Mouse (Mus musculus) gastrocnemius, adult 2 months (tissue): ENCODE data around the gene Dbndd2. TPM values are rescaled to one million over a fixed set of nuclear protein-coding genes. Genes with fewer than 3 reads are reported as not detected.
A peak's percentile ranks its signal among the peaks of the same experiment; 100 is the strongest.

Experiments used
- DNase-seq: peaks from one replicate; pipeline ENCODE4 v3.0.0; 2022
- H3K27ac ChIP-seq: fragments of 200-600 bp; 2 replicates; pipeline ENCODE4 v1.8.1; 2022; ENCODE audit warnings: mild to moderate bottlenecking
- H3K4me3 ChIP-seq: fragments of 200-600 bp; 2 replicates; pipeline ENCODE4 v1.8.1; 2022; ENCODE audit warnings: mild to moderate bottlenecking, moderate library complexity
- CTCF ChIP-seq: fragments of 200-600 bp; IDR thresholded peaks from 2 replicates; pipeline ENCODE4 v1.8.1; 2022; ENCODE audit warnings: antibody characterized with exemption, mild to moderate bottlenecking, moderate library complexity
- intact Hi-C: fragments of 180-260 bp; cut with DNase I; formaldehyde crosslinking; loops from one replicate; pipeline ENCODE4 v1.15.1; 2025
- total RNA-seq, 2 experiments: library from RNA; stranded (reverse); gene quantifications; 2 replicates each; pipeline ENCODE4 v1.2.3; 2021

Gene Dbndd2
- total RNA-seq, 2 experiments from 2014 or later = 12.9 to 25.5 TPM

GRCm38 (mm10) chr2:164444701-164445100, 41.2 kb upstream of the Dbndd2 start:
- Histone ChIP-seq H3K27ac (no peak overlapping the region), H3K4me3 (no peak overlapping the region)
- intact Hi-C loops = no loop called here
- no peak for TF ChIP-seq CTCF
- no peak for DNase-seq

GRCm38 (mm10) chr2:164445399-164446085, 40.4 kb upstream of the Dbndd2 start:
- H3K4me3 ChIP-seq = no peak overlapping the region
- H3K27ac ChIP-seq = no peak overlapping the region
- DNase-seq = no peak
- intact Hi-C loops = no loop called here
- no peak for TF ChIP-seq CTCF

DNA sequence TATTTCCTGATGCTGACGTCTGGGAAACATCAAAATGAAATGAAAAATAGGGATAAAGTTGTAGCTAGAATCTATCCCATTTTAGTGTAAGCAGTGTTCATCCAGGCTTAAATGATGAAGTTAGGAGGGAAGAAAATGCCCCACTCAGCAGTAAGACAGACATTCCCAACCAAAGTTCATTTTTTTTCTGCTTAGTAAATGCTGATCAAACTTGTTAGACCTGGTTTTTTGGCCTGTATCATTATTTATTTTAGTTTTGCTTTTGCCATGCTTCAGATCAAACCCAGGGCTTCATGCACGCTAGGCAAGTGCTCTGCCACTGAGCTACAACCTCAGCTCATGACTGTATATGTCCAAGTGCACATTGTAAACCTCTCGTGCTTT, 39.8 kb upstream of the Dbndd2 start:
- Histone ChIP-seq H3K4me3 (no peak overlapping the region), H3K27ac (no peak overlapping the region)
- no peak for DNase-seq
- TF ChIP-seq CTCF = no peak
- intact Hi-C loops = no loop called here

DNA sequence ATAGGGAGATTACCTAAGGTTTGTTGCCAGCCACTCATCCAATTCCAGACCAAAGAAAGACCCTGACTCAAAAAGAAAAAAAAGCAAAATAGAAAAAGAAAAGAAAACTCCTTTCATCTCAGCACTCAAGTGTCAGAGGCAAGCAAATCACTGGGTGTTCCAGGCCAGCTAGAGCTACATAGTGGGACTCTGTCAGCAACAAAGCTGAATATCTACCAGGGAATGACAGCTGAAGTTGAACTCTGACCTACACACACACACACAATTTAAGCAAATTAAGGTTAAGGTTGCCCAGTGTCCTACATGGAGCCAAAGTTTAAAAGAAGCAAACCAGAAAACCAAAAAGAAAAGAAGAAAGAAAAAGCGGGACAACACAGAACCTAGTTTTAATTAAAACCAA, 37.8 kb upstream of the Dbndd2 start:
- H3K4me3 ChIP-seq = no peak overlapping the region
- no peak overlapping the region for H3K27ac ChIP-seq
- TF ChIP-seq CTCF = no peak
- intact Hi-C loops = no loop called here
- no peak for DNase-seq

DNA sequence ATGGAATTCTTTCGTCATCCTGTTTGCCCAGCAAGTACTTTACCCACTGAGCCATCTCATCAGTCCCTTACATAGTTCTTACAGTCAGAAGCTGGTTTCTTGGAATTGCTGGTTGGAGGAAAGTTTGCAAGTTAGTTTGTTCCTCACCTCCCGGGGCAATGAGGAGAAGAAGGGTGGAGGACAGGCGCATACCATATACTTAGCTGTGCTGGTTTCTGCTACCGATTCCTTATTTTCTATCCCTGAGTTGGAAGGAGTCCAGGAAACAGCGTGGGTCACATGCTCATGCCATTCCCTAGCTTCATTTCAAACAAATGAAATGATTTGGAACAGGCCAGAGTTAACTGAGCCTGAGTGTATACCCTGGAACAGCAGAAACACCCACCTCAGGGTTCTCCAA, 37.0 kb upstream of the Dbndd2 start:
- TF ChIP-seq CTCF = no peak
- H3K27ac ChIP-seq = no peak overlapping the region
- no peak overlapping the region for H3K4me3 ChIP-seq
- intact Hi-C loops = no loop called here
- no peak for DNase-seq

- no peak overlapping the region for H3K4me3 ChIP-seq
- no peak for TF ChIP-seq CTCF
- peak overlapping the region; percentile 16; the same call in 1 of the 2 replicates for H3K27ac ChIP-seq
- DNase-seq = no peak
- intact Hi-C loops = no loop called here
Measured at GRCm38 (mm10) chr2:164449341-164450042, 36.4 kb upstream of the Dbndd2 start.

DNA sequence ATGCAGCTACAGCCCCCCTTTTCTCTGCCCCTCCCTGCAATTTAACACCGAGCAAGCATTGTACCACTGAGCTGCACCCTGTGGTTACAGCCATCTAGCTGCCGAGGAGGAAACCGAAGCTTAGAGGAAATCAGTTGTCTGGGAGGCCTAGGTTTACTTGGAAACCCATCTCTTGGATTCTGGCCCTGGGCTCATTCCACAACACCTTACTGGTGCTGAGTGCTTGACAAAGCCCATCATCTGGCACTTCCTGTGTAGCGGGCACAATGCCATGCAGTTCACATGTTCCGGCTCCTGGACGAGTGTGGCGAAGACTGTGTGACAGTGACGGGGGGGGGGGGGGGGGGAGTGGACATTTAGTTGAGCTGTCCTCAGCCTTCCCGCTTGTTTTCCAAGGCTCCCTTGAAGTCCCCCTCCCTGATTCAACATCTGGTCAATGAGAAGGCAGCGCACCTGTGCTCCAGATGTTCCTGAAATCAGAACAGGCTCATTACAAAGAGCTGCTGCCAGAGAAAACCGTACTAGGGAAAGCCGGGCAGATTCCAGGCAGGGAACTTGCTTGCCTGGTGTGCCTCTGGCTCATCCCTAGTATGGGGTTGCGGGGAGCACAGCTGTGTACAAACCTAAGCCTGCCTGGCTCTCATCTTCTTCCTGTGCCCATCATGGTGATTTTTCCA, 33.8 kb upstream of the Dbndd2 start:
- no peak for TF ChIP-seq CTCF
- no peak overlapping the region for H3K4me3 ChIP-seq
- DNase-seq = peak; percentile 52
- no peak overlapping the region for H3K27ac ChIP-seq
- intact Hi-C loops = no loop called here

GRCm38 (mm10) chr2:164453047-164453757, 32.7 kb upstream of the Dbndd2 start:
- H3K27ac ChIP-seq = no peak overlapping the region
- DNase-seq = no peak
- no peak for TF ChIP-seq CTCF
- no peak overlapping the region for H3K4me3 ChIP-seq
- intact Hi-C loops = no loop called here

GRCm38 (mm10) chr2:164453887-164454500, 31.9 kb upstream of the Dbndd2 start:
- no peak for TF ChIP-seq CTCF
- Histone ChIP-seq H3K4me3 (no peak overlapping the region), H3K27ac (peak overlapping the region; percentile 85; the same call in 1 of the 2 replicates)
- intact Hi-C loops = loop anchor here (2.0 kb wide), 1 partner anchor 13 kb away; no protein-coding TSS in a partner anchor
- DNase-seq = no peak

DNA sequence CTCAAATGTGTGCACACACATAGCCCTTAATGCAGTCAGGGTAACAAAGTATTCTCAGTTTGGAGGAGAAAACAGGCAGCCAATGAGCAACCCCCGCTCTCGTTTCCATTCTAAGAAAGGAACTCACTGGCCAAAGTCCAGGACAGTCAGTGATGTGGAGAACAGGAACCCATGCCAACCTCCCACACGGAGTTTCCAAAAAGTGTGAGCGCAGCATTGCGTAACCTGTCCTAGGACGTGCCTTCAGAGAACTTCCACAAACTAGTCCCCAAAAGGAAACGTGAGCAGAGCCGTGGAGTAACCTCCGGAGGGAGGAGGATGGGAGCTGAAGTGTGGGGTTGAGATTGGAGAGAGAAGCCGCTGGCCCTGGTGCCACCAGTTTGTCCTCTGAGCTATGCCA, 31.1 kb upstream of the Dbndd2 start:
- H3K27ac ChIP-seq = peak overlapping the region; percentile 85
- TF ChIP-seq CTCF = no peak
- peak; percentile 85 for DNase-seq
- intact Hi-C loops = loop anchor here (2.0 kb wide), 1 partner anchor 14 kb away; no protein-coding TSS in a partner anchor
- peak overlapping the region; percentile 24; the same call in 1 of the 2 replicates for H3K4me3 ChIP-seq

DNA sequence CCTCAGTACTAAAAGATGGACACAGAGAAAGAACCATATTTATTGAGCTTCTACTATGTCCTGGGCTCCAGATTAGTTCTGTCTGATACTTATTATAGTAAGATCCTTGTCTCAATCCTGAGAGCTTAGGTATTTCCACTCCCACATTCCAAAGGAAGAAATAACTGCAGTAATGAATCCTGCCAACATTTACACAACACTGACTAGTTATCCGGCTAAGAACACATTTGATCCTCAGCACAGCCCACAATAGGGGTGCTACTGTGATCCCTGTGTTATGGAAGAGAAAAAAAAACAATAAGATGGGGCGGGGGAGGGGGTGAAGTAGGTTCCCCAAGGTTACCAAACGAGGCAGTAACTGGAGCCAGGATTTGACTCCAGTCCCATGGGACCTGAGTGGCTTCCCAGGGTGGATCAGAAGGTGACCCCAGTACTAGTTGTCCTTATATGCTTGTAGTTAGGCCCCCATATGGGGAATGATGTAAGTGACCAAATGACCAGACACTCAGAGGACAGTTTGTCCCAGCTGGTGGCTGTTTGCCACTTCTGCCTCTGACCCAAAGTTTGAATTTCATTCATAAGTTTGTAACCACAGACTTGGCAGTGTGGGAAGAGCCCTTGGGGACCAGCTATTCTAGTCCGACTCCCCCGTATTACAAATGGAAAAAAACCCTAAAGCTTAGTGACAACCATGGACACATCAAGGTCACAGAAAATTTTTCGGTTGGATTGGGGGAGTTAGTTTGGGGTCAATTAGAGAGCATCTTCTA, 30.3 kb upstream of the Dbndd2 start:
- peak overlapping the region; percentile 85 for H3K27ac ChIP-seq
- peak; percentile 75 for DNase-seq
- intact Hi-C loops = loop anchor here (2.0 kb wide), 1 partner anchor 15 kb away; no protein-coding TSS in a partner anchor
- TF ChIP-seq CTCF = no peak
- H3K4me3 ChIP-seq = no peak overlapping the region

GRCm38 (mm10) chr2:164456413-164456812, 29.5 kb upstream of the Dbndd2 start:
- intact Hi-C loops = no loop called here
- Histone ChIP-seq H3K4me3 (no peak overlapping the region; the same call in 1 of the 2 replicates), H3K27ac (peak overlapping the region; percentile 85)
- TF ChIP-seq CTCF = no peak
- DNase-seq = no peak
